Mouse (Mus musculus): ENCODE results near the gene Mc1r. TPM values are rescaled to one million over a fixed set of nuclear protein-coding genes. Genes with fewer than 3 reads are reported as not detected.
A peak's percentile ranks its signal among the peaks of the same experiment; 100 is the strongest.

Gene Mc1r
- total and polyA plus RNA-seq, 3 experiments, result 0.31 to 0.45 TPM; not detected in 1

DNA sequence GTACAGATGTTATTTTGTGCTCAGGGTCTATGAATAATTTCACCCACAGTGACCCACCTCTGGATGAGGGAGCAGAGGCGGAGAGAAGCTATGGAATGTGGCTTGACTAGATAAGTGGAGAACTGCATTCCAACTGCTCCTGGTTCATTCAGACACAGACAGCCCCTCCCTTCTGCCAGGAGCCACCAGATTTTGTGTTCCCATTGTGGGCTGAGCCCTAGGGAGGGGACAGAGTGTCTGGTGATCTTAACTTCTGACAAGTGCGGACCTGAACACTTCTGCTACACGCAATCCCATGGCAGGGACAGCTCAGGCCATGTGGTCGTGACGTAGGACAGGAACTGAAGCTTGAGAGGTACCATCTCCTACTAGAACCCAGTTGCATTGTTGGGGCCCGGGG lies 39.9 kb downstream of the Mc1r start:
- Histone ChIP-seq H3K4me1 (ENCODE audit: control insufficient read depth in 1 of 2, insufficient read depth in 2 of 2, low read length in 2 of 2) (peaks cover 18 to 40% of the 10 kb centered on the region in 2 experiments), H3K4me3 (ENCODE audit: control insufficient read depth in 1 of 2, insufficient read depth in 1 of 2, low read depth in 2 of 2, low read length in 2 of 2) (no peak overlapping the region), H3K27me3 (ENCODE audit: control insufficient read depth in 1 of 2, insufficient read depth in 2 of 2, low read length in 2 of 2) (no peaks in the 10 kb centered on the region), H3K9ac (ENCODE audit: control insufficient read depth, low read depth, low read length, poor library complexity, severe bottlenecking) (no peak overlapping the region), H3K9me3 (replicated peaks; ENCODE audit: insufficient read depth, low read length) (no peaks in the 10 kb centered on the region), H3K79me2 (ENCODE audit: control insufficient read depth, insufficient read depth, low read length, poor library complexity) (peaks cover 4% of the 10 kb centered on the region; the same call in 1 of the 2 replicates), H3K27ac (ENCODE audit: control insufficient read depth, low read depth, low read length) (no peak overlapping the region), H3K36me3 (ENCODE audit: control insufficient read depth in 1 of 2, insufficient read depth in 2 of 2, low read length in 2 of 2) (peaks cover 0 to 31% of the 10 kb centered on the region in 2 experiments; a peak in 2 of 4 replicates)
- TF ChIP-seq POLR2AphosphoS2 (IDR thresholded peaks at IDR 0.05; ENCODE audit: low read length) (no peak), MEF2A (IDR thresholded peaks at IDR 0.05; ENCODE audit: extremely low read depth, insufficient replicate concordance, low read depth, low read length, poor library complexity, severe bottlenecking) (no peak), NRF1 (IDR thresholded peaks at IDR 0.05; ENCODE audit: insufficient read depth, low read depth, low read length, poor library complexity, severe bottlenecking) (no peak), POLR2A (IDR thresholded peaks at IDR 0.05; ENCODE audit: control insufficient read depth in 1 of 2, insufficient read depth in 1 of 2, low read depth in 1 of 2, low read length in 2 of 2, poor library complexity in 1 of 2) (no peak), ZMIZ1 (IDR thresholded peaks at IDR 0.05; ENCODE audit: low read depth, low read length) (no peak), E2F4 (IDR thresholded peaks at IDR 0.05; ENCODE audit: borderline replicate concordance, low read depth, low read length) (no peak), RCOR1 (IDR thresholded peaks at IDR 0.05; ENCODE audit: low read depth, low read length) (no peak), UBTF (IDR thresholded peaks at IDR 0.05; ENCODE audit: borderline replicate concordance, insufficient read depth, low read depth, low read length) (no peak), MAX (IDR thresholded peaks at IDR 0.05; ENCODE audit: low read length) (no peak)
- no peak for DNase-seq (ENCODE audit: low read depth, low spot score)

DNA sequence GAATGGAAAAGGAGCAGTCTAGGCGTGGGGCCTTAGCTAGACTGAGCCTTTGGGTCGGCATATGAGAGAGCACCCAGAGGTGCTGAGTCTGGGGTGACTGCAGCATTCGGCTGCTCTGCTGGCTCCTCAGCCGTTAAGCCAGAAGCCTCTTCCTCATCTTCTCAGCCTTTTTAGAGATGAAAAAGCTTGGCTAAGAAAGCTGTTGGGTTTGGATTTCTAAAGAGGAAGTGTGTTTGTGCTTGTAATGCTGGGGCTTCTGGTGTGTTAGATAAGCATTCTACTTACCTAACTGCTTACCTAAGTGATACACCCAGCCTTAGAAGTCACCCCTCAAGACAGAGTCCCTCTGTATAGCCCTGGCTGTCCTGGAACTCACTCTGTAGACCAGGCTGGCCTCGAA lies 43.9 kb downstream of the Mc1r start:
- Histone ChIP-seq H3K4me3 (ENCODE audit: control insufficient read depth in 1 of 2, insufficient read depth in 1 of 2, low read depth in 2 of 2, low read length in 2 of 2) (peak overlapping the region; percentile 6 to 17; a peak in 2 of 4 replicates), H3K27me3 (ENCODE audit: control insufficient read depth in 1 of 2, insufficient read depth in 2 of 2, low read length in 2 of 2) (no peaks in the 10 kb centered on the region), H3K36me3 (ENCODE audit: control insufficient read depth in 1 of 2, insufficient read depth in 2 of 2, low read length in 2 of 2) (peaks cover 0 to 36% of the 10 kb centered on the region in 2 experiments; a peak in 3 of 4 replicates), H3K79me2 (ENCODE audit: control insufficient read depth, insufficient read depth, low read length, poor library complexity) (no peaks in the 10 kb centered on the region), H3K9ac (ENCODE audit: control insufficient read depth, low read depth, low read length, poor library complexity, severe bottlenecking) (peak overlapping the region; percentile 34), H3K4me1 (ENCODE audit: control insufficient read depth in 1 of 2, insufficient read depth in 2 of 2, low read length in 2 of 2) (peaks cover 13 to 36% of the 10 kb centered on the region in 2 experiments), H3K9me3 (replicated peaks; ENCODE audit: insufficient read depth, low read length) (no peaks in the 10 kb centered on the region), H3K27ac (ENCODE audit: control insufficient read depth, low read depth, low read length) (peak overlapping the region; percentile 94)
- peak; percentile 94 for DNase-seq (ENCODE audit: low read depth, low spot score)
- TF ChIP-seq BHLHE40 (IDR thresholded peaks at IDR 0.05; ENCODE audit: borderline replicate concordance, low read depth, low read length) (peak; percentile 84; the same call in 1 of the 2 replicates), POLR2AphosphoS5 (IDR thresholded peaks at IDR 0.05; ENCODE audit: borderline replicate concordance, low read depth, low read length) (no peak), MYB (IDR thresholded peaks at IDR 0.05; ENCODE audit: low read depth, low read length) (peak; percentile 85), MAZ (IDR thresholded peaks at IDR 0.05; ENCODE audit: low read depth, low read length) (peak; percentile 68; the same call in 1 of the 2 replicates), TCF12 (IDR thresholded peaks at IDR 0.05; ENCODE audit: low read depth, low read length) (peak; percentile 96), ZKSCAN1 (IDR thresholded peaks at IDR 0.05; ENCODE audit: low read depth, low read length) (no peak), NELFE (IDR thresholded peaks at IDR 0.05; ENCODE audit: low read depth, low read length) (no peak), EP300 (IDR thresholded peaks at IDR 0.05; ENCODE audit: low read depth in 1 of 2, low read length in 2 of 2) (peak; percentile 97 to 98), RCOR1 (IDR thresholded peaks at IDR 0.05; ENCODE audit: low read depth, low read length) (peak; percentile 94), KAT2A (conservative IDR thresholded peaks at IDR 0.05; ENCODE audit: low read depth, low read length) (no peak), HCFC1 (IDR thresholded peaks at IDR 0.05; ENCODE audit: low read depth, low read length) (no peak), MAX (IDR thresholded peaks at IDR 0.05; ENCODE audit: low read length) (peak; percentile 57; the same call in 1 of the 2 replicates), UBTF (IDR thresholded peaks at IDR 0.05; ENCODE audit: borderline replicate concordance, insufficient read depth, low read depth, low read length) (no peak; the same call in 1 of the 2 replicates), RAD21 (IDR thresholded peaks at IDR 0.05; ENCODE audit: low read depth, low read length) (no peak), USF2 (IDR thresholded peaks at IDR 0.05; ENCODE audit: borderline replicate concordance in 1 of 2, insufficient read depth in 1 of 2, low read depth in 1 of 2, low read length in 2 of 2) (no peak), ZMIZ1 (IDR thresholded peaks at IDR 0.05; ENCODE audit: low read depth, low read length) (no peak), TAL1 (IDR thresholded peaks at IDR 0.05; ENCODE audit: low read length) (peak; percentile 96), CHD1 (IDR thresholded peaks at IDR 0.05; ENCODE audit: low read depth, low read length) (no peak), CTCF (IDR thresholded peaks at IDR 0.05 in 2 of 3, conservative IDR thresholded peaks at IDR 0.05 in 1 of 3; ENCODE audit: control insufficient read depth in 1 of 3, insufficient read depth in 1 of 3, low read depth in 2 of 3, low read length in 3 of 3, poor library complexity in 1 of 3, severe bottlenecking in 1 of 3) (no peak), POLR2AphosphoS2 (IDR thresholded peaks at IDR 0.05; ENCODE audit: low read length) (no peak), CHD2 (IDR thresholded peaks at IDR 0.05; ENCODE audit: low read length) (no peak), GABPA (IDR thresholded peaks at IDR 0.05; ENCODE audit: low read depth, low read length) (no peak), ETS1 (IDR thresholded peaks at IDR 0.05; ENCODE audit: low read depth, low read length) (peak; percentile 94), POLR2A (IDR thresholded peaks at IDR 0.05; ENCODE audit: control insufficient read depth in 1 of 2, insufficient read depth in 1 of 2, low read depth in 1 of 2, low read length in 2 of 2, poor library complexity in 1 of 2) (no peak; a peak in 1 of 4 replicates), SIN3A (IDR thresholded peaks at IDR 0.05; ENCODE audit: low read length) (peak; percentile 79), MYC (IDR thresholded peaks at IDR 0.05; ENCODE audit: low read depth, low read length) (peak; percentile 59; the same call in 1 of the 2 replicates)
